Mouse (Mus musculus) MN1 (cell line): ENCODE results near the gene Nup205.

Experiments
- DNase-seq: peaks from one replicate; pipeline ENCODE4 v3.0.0-alpha.2; 2016; ENCODE audit warnings: low spot score

Gene Nup205

DNA sequence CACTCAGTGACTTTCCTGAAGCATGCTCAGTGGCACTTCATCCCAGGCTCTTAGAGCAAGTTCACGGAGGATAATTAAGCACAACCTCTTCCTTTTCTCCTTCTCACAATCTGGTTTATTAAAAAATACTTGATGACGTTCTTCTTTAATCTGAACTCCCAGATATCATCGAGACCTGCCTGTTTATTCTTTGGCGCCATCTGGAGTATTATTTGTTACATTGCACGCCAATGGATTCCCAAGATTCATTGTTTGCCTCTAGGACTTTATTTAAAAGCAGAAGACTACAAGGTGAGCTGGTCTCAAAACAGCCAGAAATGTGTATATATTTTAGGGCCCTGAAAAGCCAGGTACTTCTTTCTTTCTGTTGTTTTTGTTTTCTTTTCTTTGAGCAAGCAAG, 67.9 kb downstream of the Nup205 start:
- DNase-seq = peak; percentile 62

DNA sequence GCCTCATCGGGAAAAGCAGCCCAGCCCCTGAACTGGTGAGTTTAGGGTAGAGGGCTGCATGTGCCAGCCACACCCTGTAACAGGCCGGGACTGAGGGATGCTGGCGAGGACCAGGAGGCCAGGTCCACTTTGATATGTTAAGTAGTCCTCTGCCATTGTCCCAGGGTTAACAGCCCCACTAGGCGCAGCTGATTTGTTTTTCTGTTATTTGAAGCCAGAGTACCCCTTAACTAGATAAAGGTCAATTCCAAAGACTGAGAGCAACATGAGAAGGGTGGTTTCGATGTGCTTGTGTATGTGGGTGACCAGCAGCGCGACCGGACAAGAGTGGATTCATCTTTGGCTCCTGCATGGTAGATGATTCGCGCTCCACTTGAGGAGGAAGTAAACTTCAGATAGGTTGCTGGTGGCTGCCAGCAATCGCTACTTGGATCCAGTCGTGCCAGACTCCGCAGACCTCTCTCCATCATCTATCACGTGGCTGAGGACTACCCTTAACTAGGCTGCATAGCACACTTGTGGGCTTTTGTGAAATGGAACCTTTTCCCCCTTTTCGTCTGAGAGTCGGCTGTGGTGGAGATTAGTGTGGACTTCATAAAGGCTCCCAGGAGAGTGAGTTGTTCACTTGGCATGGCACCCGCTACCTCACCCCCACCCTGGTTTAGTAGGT, 74.7 kb downstream of the Nup205 start:
- no peak for DNase-seq

DNA sequence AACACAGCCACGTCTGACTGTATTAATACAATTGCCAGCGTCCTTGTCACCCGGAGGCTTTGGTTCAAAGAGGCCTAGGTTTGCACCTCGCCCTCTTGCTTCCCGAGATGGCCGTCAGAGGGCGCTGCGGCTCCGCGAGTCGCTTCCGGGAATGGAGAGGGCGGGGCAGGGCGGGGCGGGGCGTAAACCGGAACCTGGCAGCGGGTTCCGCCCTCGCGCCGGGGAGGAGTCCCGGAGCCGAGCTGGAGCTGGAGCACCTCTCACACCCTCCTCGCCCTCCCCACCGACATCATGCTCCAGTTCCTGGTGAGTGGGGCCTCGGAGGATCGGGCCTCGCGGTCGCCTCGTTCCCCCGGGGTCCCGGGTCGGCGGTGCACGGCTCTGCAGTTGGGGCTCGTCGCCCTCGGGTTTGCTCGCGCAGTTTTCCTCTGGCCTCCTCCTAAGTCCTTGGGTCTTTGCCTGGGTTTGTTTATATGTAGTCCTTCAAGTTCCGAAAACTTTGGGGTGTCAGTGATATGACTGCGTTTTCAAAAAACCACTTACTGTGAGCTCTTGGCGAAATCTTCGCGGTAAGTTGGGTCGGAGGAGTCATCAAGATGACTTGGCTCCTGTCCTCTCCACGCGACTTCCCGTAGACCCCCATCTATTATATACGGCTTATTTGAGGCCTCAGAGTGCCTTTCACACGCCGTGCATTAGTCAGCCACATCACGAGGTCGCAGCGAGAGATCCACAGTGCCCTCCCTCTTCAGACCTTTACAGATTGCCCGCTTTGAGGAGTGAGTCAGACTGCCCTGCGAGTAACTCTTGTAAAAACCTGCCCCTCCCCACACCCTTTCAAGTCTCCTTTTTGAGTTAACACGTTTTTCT, 75.5 kb downstream of the Nup205 start:
- peak; percentile 88 for DNase-seq

DNA sequence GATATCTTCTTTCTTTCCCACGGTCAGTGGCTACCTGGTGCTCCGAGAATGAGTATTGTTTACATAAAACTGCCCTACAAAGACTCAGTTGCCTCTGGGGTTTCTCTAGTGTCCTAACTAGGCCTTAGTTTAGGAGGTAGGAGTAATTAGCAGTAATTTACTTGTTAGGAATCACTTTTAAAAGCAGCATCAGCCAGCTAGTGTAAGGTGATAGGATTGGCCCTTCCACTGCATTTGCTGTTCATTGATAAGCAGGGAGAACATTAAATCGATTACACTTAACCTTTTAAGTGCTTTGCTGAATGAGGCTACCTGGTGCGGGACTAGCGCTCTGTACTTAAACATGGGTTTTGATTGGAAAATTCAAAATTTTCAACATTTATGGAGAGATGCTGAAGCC, 76.3 kb downstream of the Nup205 start:
- no peak for DNase-seq

DNA sequence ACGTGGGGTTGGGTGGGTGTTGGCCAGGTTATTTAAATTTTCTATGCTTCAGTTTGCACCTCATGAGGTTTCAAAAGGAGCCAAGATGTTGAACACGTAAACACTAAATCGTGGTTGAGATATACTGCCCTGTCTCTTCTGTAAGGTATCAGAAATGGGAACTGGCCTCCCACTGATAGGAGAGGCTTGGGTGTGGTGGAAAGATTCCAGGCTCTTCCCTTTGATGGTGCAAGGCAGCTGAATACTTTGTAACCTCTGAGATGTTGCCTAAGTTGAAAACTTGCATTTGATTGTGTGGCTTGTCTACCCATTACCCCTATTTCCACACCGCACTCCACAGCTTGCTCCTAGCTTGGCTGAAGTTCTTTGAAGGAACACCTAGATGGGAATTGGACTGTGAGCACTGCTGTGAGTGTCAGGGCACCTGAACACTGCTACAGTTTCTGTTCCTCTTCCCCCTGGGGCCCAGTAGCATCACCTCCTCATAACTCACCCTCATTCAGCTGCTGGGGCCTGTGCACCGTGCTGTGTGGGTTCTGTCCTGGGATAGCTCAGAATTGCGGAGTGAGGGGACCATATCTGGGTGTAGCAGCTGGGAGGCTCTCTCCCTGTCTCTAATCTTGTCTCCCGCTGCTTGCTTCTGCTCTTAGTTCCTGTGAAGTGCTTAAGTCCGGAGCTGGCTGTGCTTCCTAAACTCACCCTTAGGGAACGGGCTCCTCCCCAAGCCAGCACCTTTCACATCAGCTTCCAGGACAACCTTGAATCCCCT, 77.1 kb downstream of the Nup205 start:
- no peak for DNase-seq

DNA sequence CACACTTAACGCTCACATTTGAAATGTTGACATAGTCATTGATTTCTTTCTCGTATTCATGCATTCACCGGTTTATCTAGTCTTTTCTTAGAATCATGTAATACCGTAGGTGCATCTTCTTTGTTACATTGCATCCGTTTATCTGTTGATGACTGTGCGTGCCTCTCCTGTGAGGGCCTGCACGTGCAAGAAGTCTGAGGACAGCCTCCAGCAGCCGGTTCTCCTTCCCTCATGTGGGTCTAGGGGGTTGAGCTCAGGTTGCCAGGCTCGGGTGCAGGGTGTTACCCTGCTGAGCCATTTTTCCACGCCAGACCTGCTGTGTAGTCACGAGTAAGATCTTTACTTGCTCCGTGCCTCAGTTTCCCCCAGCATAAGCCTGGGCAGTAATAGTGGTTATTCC, 77.8 kb downstream of the Nup205 start:
- no peak for DNase-seq

DNA sequence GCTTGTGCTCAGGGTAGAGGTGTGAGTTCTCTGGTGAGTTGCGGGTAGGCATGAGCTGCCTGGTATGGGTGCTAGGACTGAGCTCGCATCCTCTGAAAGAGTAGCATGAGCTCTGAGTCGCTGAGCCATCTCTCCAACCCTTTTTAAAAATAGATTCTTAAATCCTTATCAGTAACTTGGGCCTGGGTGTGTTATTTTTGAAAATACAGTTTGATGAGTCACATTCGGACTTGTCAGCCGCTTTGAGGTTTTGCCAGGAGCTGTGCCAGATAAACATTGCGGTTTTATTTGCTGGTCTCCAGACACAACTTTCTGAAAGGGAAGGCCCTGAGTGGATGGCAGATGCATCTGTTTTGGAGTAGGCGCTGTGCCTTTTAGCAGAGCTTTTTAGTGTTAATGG, 79.5 kb downstream of the Nup205 start:
- peak; percentile 76 for DNase-seq

DNA sequence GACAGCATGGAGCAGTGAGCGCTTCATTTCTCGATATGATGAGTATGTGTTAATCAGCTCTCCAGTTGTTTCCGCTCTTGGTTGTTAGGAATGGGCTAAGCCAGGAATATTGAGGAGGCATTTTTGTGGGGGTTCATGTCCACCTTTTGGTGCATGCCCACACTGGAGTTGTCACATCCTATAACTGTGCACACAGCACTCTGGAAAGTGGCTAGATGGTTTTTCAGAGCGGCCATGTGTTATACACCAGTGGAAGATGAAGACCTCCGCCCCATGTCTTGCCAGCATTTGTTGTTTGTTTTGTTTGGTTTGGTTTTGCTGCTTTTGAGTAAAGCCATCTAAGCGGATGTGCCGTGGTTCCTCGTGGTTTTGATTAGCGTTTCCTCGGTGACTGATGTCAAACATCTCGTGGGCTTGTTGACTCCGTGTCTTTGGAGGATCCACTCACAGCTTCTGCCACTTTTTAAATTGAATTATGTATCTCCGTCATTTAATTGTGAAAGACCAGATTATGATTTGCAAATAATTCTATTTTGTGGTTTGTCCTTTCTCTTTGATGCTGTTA, 80.5 kb downstream of the Nup205 start:
- DNase-seq = no peak

DNA sequence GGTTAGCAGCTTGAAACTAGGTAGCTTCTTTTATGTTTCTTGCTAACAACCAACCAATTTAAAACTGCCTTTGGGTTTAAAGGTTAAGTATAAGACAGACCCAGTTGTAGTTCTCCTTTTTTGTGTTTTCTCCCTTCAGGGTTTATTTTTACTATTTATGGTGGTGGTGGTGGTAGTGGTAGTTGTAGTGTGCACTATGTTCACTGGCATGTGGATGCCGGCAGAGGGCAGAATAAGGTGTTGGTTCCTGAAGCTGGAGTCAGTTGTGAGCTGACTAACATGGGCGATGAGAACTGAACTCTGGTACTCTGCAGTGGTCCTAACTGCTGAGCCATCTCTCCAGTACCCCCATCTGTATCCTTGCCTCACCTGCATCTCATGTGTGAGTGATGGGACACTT, 81.7 kb downstream of the Nup205 start:
- DNase-seq = no peak

DNA sequence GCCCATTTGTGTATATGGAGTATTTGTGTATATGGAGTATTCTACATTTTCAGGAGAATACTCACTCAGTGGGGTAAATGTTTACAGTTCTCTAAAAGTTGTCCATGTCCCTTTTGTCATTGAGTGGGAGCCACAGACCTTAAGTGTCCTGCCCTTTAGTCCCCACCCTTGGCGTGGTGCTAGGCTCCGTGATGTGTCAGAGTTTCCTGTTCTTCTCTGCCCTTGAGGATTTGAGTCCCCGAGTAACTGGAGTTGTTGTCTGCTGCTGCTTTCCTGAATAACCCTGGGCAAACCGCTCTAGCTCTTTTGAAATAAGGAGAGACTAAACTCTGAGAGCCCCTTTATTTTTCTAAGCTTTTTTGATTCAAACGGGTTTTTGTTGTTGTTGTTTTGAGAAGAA, 82.3 kb downstream of the Nup205 start:
- no peak for DNase-seq

DNA sequence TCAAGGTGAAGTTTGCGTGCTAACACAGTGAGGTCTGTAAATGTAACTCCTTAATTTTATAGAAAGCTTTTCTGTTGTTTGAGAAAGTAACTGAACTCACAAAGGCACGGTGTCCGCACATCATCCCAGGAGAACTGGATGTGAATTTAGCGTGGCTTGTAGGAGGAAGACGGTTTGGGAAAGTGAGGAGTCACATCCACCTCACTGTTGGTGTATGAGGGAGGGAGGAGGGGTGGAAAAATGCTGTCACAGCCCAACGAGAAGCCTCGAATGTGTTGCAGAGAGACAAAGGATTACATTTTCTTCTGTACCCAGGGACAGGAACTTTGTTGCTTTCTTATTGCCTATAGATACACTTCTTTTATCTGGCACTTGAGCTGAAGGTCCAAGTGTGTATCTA, 83.3 kb downstream of the Nup205 start:
- no peak for DNase-seq

DNA sequence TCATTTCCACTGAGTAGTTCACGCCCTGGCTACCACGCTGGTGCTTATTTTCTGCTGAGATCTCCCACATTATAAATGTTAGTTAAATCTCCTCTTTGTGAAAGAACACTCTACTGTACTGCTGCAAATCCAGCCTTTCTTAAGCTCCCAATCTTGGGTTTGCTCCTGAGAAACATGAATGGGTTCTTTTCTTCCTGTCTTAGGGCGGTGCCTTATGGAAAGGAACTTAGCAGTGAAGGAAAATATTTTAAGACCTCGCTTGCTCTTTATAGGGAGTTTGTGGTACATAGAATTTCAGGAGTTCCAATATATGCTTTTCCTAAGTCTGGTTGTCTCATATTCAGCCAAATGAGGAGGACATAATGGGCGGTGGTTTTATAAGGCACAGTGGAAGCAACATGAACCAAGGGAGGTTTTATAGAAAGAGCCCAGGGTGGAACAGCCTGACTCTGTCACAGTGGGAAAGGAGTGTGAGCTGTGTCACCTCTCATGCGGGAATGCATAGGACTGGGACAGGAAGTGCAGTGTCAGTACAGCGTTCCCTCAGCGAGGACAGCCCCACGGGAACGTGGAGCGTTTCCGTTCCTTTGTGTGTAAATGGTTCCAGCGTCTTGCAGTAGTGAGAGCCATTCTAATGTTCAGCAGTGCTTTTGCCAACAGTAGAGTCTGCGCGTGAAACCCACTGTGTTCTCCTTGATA, 88.5 kb downstream of the Nup205 start:
- DNase-seq = no peak

DNA sequence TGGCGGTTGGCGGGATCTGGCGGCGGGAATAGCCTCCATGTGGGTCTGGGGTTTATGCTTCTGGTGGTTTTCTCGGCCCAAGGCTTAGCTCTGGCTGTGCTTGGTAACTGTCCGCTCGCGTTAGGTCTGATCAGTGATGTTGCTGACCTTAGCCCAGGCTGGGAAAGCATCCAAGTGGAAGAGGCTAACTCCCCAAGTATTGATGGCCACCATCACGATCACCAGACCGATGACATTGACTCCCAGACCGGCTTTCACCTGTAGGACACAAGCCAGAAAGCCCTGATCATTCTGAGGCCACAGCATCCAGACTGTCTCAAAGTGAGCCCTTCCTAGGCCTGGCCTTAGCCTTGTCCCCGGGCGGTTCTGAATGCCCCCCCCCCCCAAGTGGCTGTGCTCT, 91.5 kb downstream of the Nup205 start:
- DNase-seq = no peak

DNA sequence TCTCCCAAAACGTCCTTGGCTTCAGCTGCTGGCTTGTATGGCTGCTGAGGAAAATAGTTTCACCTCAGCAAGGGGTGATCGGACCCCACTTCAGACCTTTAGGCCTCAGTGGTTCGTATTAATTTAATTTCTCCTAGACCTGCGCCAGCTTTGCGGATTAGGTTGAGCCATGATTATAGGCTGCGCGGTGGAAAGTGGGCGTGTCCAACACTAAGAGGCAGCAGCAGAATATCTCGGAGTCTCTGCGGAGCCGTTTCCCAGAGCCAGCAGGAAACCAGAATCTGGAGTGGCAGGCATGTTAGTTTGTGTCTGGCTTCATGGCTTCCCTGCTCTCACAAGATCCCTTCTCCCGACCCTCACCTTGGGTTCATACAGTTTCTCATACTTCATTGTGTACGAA, 92.4 kb downstream of the Nup205 start:
- DNase-seq = no peak

DNA sequence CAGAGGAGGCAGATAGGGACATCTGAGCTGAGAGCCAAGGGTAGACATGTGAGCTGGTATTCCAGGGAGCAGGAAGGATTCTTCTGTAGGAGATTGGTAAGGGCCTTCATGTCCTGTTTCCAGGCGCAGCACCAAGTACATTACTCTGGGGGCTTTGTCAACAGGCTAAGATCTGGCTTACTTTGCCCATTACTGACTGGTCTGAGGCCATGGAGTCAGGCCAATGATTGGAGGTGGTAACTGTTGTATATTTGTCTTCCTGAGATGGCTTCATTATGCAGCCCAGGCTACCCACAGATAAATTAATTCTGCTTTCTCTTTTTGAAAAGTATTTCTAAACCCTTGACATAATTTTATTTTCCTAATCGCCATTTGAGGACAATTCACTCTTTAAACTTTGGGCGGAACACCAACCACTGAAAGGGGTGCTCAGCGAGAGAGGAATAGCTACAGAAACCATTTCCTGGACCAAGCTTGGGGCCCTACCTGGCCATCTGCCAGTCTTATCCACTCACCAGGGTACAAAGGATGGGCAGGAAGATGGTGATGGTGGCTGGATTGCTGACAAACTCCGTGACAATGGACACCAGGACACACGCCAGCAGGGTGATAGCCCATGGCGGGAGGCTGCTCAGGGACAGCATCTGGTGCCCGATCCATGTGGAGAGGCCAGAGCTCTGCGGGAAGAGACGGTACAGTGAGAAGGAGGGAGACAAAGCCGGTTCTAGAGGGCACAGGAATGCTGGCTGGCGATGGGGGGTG, 94.1 kb downstream of the Nup205 start:
- DNase-seq = no peak

DNA sequence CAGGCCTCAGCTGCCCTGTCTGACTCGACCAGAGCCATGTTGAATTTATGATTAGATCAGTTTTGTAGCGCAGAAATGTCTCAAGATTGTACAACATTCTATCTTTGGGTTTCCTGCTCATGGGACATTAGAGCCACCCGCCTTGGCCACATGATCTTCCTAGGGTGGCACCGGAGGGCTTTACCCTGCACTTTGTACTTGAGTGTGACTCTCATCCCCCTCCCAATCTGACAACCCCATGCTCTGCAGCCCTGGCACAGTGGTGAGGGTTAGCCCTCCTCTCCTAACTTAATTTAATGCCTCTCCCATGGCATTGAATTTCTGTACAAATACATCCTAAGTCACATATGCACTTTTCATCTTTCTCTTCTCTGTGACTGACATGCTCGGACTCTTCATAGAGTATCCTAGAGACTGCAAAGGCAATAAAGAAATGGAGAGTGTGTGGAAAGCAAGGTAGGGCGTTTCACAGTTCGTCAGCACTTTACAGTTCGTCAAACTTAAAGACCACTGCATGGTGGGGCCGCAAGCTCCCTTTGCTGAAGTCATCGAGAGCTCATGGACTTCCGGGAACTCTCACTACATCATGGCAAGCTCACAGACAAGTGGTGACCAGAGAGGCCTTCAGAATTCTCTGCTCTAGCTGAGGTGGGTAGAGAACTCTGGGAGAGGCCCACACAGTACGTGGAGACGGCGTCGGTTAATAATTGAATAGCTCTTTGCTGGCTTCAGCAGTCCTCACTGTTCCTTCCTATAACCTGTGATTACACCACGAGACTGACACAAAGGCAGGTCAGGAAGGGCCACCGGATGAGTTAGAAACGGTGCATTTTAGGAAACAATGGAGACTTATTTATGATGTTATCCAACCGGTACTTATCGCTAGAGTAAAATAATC, 94.9 kb downstream of the Nup205 start:
- no peak for DNase-seq

DNA sequence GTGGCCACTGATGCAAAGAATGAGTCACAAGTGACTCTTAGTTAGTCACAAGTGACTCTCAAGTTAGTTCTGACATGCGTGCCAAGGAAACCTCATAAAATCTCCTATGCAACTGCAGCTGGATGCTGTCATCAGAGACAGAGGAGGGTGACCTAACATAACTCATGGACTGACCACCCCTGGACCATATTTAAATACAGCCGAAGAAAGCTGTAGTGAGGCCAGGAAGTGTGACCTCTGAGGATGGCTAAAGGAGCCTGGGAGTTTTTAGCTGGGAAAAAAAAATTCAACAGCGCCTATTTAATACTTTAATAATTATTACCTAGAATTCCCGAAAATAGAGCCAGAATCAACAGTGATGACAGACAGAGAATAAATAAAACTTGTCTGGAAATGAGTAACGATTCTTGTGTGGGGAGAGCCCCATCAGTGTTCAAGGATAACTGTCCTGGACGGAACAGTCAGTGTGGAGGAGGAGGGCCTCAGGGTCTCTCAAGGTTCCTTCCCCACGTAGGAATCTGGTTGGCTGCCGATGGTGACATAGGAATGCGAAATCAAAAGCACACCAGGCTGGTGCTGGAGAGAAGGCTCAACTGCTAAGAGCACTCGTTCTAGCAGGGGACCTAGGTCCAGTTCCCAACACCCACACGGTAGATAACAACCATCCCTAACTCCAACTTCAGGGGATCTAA, 96.3 kb downstream of the Nup205 start:
- no peak for DNase-seq

DNA sequence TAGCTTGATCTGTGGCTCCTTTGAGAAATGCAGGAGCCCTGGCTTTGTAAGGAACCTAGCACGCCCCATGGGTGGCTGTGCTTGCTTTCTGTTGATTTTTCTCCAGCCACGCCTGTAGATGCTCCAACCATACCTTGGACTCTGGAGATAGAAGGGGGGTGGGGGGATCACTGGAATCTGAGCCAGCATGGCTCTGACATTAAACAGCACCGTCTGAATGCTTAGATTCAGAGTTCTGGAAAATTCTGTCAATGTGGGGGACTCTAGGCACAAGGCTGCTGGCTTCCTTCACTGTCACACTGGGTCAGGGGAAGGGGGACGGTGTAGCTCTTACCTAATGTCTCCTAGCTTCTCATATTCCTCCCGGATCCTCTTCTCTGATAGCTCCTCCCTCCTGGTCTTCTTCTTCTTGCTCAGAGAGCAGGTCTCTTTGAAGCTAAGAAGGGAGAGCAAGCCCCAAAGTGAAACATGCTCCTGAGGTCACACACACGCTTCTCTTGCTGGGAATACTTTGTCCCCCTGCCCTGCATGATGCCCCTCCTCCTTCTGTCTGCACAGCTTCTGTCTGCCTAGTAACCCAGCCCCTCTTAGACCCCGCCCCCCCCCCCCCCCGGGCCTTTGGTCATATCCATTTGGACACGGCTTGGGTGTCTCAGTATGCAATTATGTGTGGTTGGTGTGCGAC, 100.8 kb downstream of the Nup205 start:
- DNase-seq = no peak

DNA sequence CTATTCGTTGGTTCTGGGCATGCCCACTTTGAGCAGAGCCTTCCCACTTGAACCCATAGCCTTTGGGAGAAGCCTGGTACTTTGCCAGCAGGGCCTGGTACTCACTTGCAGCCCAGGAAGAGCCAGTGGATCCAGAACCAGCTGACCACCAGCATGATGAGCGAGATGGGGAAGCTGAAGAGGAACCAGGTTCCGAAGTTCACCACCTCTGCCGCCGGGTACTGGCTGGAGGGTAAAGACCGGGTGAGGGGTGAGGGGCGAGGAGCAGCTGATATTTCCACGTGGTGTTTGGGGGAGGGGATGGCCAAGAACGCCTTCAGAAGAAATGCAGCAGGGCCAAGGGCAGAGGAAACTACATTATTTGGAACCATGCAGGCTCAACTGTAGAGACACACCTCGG, 102.1 kb downstream of the Nup205 start:
- DNase-seq = no peak
